Mouse (Mus musculus): ENCODE data around the gene Glrb. TPM values are rescaled to one million over a fixed set of nuclear protein-coding genes. Genes with fewer than 3 reads are reported as not detected.

The Glrb gene
- polyA plus RNA-seq, 1 experiment, result not detected

DNA sequence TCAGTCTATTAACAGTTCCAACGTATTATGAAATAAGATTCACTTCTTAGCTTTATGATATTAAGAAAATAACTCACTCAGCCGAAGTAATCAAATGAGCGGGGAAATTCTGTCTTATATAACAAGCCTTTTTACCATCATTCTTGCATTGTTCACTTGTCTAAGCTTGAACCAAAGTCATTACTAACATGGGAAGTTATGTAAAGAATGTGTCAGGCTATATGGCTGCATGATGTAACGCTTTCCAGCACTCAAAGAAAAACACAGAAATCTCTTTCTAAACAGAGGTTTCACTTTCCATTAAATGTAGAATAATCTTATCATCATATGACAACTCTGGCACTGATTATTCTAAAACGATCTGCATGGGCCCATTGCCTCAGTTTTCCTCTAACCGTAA, 29.9 kb downstream of the Glrb start:
- Histone ChIP-seq H3K4me3 (replicated peaks) (no peak overlapping the region), H3K36me3 (replicated peaks; ENCODE audit: low read length) (no peaks in the 10 kb centered on the region), H3K9me3 (0 out of 2 replicates have a peak, but pooled peaks cover 3% of the 10 kb centered on the region), H3K27me3 (replicated peaks) (no peaks in the 10 kb centered on the region), H3K4me1 (no peaks in the 10 kb centered on the region)
- no peak for TF ChIP-seq GATA1 (IDR thresholded peaks at IDR 0.05; ENCODE audit: borderline replicate concordance, low read length)
- TF ChIP-seq FLI1 (IDR thresholded peaks at IDR 0.05; ENCODE audit: low read length), result no peak

DNA sequence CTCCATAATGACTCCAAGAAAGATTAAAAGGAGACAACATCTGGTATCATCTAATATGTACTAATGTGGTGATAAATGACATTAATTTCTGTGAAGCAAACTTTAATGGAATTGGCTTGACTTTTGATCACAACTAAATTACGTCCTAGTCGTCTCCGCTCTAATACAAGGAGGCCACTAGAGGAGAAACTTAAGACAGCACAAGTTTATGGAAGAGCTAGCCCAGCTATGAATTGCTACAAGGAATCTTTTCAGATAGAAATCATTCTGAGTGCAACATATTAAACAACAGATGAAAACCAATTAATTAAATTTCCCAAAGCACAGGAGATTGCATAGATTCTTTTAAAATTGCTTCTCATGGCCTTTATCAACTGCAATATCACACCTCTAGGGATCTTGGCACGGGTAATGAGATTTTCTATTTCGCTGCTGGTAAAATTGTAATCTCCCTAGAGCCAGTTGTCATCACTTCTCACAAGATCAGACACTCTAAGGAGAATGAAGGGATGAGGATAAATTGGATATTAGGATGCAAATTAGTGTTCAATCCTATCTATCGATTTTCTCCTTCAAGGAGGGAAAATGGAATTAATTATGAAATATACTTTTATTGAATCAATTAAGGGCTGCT, 32.7 kb downstream of the Glrb start:
- Histone ChIP-seq H3K4me1 (no peaks in the 10 kb centered on the region), H3K36me3 (replicated peaks; ENCODE audit: low read length) (no peaks in the 10 kb centered on the region), H3K4me3 (replicated peaks) (no peak overlapping the region), H3K27me3 (replicated peaks) (no peaks in the 10 kb centered on the region), H3K9me3 (0 out of 2 replicates have a peak, but pooled peaks cover 3% of the 10 kb centered on the region)
- TF ChIP-seq FLI1 (IDR thresholded peaks at IDR 0.05; ENCODE audit: low read length) (no peak), GATA1 (IDR thresholded peaks at IDR 0.05; ENCODE audit: borderline replicate concordance, low read length) (no peak)

DNA sequence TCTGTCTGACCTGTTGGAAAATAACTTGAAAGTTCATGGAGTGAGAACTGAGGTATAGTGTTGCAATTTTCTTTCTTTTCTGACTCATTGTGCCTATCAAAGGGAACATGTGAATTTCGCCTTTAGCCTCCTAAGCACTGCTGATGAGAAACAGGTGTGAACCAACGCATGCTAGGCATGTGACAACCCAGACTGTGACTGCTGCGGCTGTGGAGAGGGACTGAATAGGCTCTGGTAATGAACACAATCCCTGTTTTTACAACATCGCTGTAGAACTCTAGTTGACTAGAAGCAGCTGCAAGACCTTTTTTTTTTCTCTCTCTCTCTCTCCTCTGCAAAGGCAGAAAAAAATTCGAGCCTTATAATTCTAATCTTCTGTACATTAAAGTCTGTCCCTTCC, 34.9 kb downstream of the Glrb start:
- H3K27me3 ChIP-seq (replicated peaks), result no peaks in the 10 kb centered on the region
- no peaks in the 10 kb centered on the region for H3K36me3 ChIP-seq (replicated peaks; ENCODE audit: low read length)
- H3K4me1 ChIP-seq, result no peaks in the 10 kb centered on the region
- TF ChIP-seq FLI1 (IDR thresholded peaks at IDR 0.05; ENCODE audit: low read length) (no peak), GATA1 (IDR thresholded peaks at IDR 0.05; ENCODE audit: borderline replicate concordance, low read length) (no peak)
- H3K9me3 ChIP-seq, result 0 out of 2 replicates have a peak, but pooled peaks cover 5% of the 10 kb centered on the region
- no peak overlapping the region for H3K4me3 ChIP-seq (replicated peaks)

DNA sequence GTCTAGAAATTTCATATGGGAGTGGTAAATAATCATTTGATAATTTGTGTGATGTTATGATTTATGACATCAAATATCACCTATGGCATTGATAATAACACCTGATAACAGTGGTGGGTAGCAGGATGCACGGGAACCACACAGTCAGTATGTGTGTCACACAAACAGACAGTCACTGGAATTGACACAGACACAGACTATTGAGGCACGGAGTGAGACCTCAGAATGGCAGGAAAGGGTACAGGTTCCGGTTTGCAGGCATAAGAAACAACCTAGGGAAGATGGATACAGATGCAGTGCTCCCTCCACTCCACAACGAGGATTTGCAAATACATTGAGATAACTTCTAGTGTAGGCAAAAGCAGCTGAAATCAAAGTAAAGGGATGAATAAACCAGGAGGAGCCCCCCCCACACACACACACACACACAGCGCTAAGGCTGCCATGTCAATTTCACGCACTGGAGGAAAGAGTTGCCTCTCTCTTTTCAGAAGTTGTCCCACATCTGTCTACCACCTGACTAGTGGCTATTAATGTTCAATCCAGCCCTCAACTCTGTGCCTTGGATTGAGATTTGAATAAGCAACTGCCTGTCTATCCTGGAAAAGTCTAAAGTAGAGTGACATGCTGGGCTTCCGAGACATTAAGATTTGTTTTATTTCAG, 38.6 kb downstream of the Glrb start:
- no peak overlapping the region for H3K4me3 ChIP-seq (replicated peaks)
- no peaks in the 10 kb centered on the region for H3K36me3 ChIP-seq (replicated peaks; ENCODE audit: low read length)
- no peak for TF ChIP-seq GATA1 (IDR thresholded peaks at IDR 0.05; ENCODE audit: borderline replicate concordance, low read length)
- TF ChIP-seq FLI1 (IDR thresholded peaks at IDR 0.05; ENCODE audit: low read length), result no peak
- H3K27me3 ChIP-seq (replicated peaks), result no peaks in the 10 kb centered on the region
- H3K4me1 ChIP-seq, result no peaks in the 10 kb centered on the region
- 0 out of 2 replicates have a peak, but pooled peaks cover 2% of the 10 kb centered on the region for H3K9me3 ChIP-seq

DNA sequence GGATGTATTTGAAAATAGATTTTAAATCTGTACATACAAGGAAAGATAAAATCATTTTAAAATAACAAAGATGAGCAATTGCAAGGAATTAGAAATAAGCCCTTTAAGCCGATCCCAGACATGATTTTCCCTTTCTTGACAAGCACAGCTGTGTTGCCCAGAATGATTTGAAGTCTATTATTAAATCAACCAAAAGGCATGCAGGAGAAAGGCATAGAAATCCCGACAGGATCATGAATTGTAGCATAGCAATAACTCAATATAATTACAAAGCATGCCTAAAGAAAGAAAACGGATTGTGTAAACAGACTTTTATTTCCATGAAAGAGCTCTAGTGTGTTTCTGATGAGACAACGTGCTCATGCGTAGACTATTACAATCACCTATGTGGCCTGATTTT, 39.4 kb downstream of the Glrb start:
- Histone ChIP-seq H3K9me3 (0 out of 2 replicates have a peak, but pooled peaks cover 2% of the 10 kb centered on the region), H3K4me1 (no peaks in the 10 kb centered on the region), H3K36me3 (replicated peaks; ENCODE audit: low read length) (no peaks in the 10 kb centered on the region), H3K4me3 (replicated peaks) (no peak overlapping the region), H3K27me3 (replicated peaks) (no peaks in the 10 kb centered on the region)
- TF ChIP-seq GATA1 (IDR thresholded peaks at IDR 0.05; ENCODE audit: borderline replicate concordance, low read length), result no peak
- TF ChIP-seq FLI1 (IDR thresholded peaks at IDR 0.05; ENCODE audit: low read length), result no peak

DNA sequence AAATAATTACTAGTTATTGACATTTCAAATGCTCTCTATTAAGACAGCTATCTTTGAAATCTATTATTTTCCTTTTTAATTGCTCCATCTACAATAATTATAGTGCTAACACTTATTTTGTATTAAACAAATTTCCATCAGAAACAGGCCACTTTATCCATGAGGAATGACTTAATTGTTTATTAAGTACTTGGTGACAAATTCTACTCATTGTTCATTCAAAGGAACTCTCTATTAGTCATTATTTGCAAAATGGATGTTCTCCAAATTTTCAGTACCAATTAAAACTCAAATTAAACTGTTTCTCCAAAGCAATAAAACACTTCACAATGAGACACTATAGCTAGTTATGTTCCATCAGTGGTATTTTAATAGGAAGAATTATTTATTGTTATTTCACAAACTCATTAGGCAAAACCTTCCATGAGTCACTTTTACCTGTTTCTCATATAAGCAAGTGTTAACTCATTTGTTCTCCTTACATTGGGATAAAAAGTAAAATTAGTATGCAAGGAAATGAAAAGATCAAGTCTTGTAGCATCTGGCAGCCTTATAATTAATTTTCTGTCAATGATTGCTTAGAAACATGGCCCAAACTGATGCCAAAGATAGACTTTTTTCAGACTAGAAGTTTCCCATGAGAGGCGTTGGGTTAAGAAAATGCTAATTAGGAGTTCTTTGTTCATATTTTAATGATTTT, 41.8 kb downstream of the Glrb start:
- TF ChIP-seq GATA1 (IDR thresholded peaks at IDR 0.05; ENCODE audit: borderline replicate concordance, low read length) (no peak), FLI1 (IDR thresholded peaks at IDR 0.05; ENCODE audit: low read length) (no peak)

DNA sequence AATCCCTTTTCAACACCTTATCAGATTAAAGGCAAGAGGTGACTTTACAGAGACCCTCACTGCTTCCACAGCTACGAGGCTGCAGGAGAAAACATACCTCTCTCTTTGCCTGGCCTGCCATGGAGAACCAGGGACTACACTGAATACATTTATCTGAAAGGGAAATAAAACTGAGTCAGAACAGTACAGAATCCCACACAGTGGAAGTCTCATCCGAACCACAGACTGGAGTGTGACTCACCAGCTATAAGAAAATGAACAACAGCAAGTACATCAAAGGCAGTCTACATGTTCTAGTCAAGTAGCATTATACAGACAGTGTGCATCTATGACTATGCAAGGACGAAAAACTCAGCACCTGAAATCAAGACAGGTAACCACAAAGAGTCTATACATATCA, 46.1 kb downstream of the Glrb start:
- TF ChIP-seq GATA1 (IDR thresholded peaks at IDR 0.05; ENCODE audit: borderline replicate concordance, low read length) (no peak), FLI1 (IDR thresholded peaks at IDR 0.05; ENCODE audit: low read length) (no peak)
- Histone ChIP-seq H3K4me3 (replicated peaks) (no peak overlapping the region), H3K9me3 (peaks cover 6% of the 10 kb centered on the region; the same call in 1 of the 2 replicates), H3K4me1 (no peaks in the 10 kb centered on the region), H3K36me3 (replicated peaks; ENCODE audit: low read length) (no peaks in the 10 kb centered on the region), H3K27me3 (replicated peaks) (no peaks in the 10 kb centered on the region)

More for the DNA sequence above, 41.8 kb downstream of the Glrb start:
- peaks cover 8% of the 10 kb centered on the region; the same call in 1 of the 2 replicates for H3K9me3 ChIP-seq
- H3K36me3 ChIP-seq (replicated peaks; ENCODE audit: low read length), result no peaks in the 10 kb centered on the region
- no peaks in the 10 kb centered on the region for H3K27me3 ChIP-seq (replicated peaks)
- H3K4me1 ChIP-seq, result no peaks in the 10 kb centered on the region
- no peak overlapping the region for H3K4me3 ChIP-seq (replicated peaks)

DNA sequence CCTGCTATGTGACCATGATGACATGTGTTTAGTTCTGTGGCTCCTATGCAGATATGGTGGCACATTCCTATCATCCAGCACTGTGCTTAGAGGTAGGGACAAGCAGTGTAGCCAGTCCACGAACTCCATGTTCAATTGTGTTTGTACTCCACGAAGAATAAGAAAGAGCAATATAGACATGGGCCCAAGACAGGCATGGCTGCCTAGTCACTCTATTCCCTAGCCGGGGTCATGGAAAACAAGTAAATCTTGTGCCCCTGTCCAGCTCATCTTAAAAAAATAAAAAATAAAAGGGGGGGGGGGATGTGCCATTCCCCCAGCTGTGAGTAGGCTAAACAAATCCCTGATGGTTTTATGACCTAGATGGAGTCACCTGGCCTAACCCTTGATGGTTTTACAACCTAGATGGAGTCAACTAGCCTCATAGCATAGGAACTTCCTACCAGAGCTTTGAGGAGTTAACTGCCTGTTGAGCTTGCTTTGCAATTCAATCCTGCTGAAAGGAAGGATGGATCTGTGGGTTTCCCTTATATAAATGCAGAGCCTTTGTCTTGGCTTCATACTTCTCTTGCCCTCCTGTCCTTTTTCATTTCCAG, 60.5 kb downstream of the Glrb start:
- H3K27me3 ChIP-seq (replicated peaks), result no peaks in the 10 kb centered on the region
- TF ChIP-seq GATA1 (IDR thresholded peaks at IDR 0.05; ENCODE audit: borderline replicate concordance, low read length), result no peak

DNA sequence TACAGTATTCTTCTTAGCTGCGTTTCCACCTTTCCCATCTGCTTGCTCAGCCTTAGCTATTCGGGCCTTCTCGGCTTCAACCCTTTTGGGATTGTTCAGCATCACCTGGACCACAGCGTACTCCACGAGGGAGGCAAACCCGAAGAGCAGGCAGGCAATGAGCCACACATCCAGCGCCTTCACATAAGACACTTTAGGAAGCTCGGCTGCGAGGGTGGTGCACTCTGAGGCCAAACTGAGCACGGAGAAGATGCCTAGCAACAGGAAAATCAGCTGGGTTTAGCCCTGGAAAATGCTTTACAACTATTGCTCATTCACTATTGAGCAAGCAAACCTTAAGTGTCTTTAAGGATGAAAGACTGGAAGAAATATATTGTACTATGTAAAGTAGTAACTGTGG, 62.5 kb downstream of the Glrb start:
- TF ChIP-seq FLI1 (IDR thresholded peaks at IDR 0.05; ENCODE audit: low read length) (no peak), GATA1 (IDR thresholded peaks at IDR 0.05; ENCODE audit: borderline replicate concordance, low read length) (no peak)
- no peak overlapping the region for H3K4me3 ChIP-seq (replicated peaks)
- no peaks in the 10 kb centered on the region for H3K4me1 ChIP-seq
- H3K36me3 ChIP-seq (replicated peaks; ENCODE audit: low read length), result no peaks in the 10 kb centered on the region
- no peaks in the 10 kb centered on the region for H3K27me3 ChIP-seq (replicated peaks)
- H3K9me3 ChIP-seq, result peaks cover 6% of the 10 kb centered on the region; the same call in 1 of the 2 replicates

More for the DNA sequence above, 60.5 kb downstream of the Glrb start:
- H3K9me3 ChIP-seq, result peaks cover 6% of the 10 kb centered on the region; the same call in 1 of the 2 replicates
- H3K36me3 ChIP-seq (replicated peaks; ENCODE audit: low read length), result no peaks in the 10 kb centered on the region
- no peak overlapping the region for H3K4me3 ChIP-seq (replicated peaks)
- no peaks in the 10 kb centered on the region for H3K4me1 ChIP-seq

All from megakaryocyte, embryonic 14.5 days (primary cell).